Mouse (Mus musculus): ENCODE results near the gene Cryaa.

The Cryaa gene

DNA sequence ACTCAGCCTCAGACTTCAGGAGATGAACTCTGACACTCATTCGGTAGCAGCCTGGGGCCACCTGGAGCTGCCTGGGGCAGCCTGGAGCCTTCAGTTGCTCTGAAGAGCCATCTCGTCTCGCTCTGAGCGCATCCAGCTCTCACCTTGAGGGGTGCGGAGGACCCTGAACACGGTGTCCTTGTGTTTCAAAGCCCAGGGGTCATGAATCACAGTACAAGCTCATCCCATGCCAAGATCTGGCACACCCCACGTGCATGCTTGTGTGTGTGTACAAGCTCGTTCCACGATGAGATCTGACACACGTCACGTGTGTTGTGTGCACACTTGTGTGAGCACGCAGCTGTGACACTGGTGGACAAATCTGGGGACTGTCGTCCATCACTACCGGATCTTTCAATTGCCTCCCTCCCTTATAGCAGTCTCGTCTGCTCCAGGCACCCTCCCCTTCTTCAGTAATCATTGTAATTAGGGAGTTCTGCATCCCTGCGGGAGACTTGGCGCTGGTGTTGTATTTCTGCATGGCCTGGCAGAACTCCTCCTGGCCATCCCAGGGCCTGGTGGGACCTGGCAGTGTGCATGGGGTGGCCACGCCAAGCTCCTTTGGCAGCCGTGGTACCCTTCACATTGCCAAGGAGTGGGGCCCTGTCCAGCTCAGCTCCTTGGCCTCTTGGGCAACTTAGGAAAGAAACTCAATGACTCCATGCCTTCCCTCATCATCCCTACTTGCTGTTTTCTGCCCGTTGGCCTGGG, 27.8 kb downstream of the Cryaa start:
- no peak for DNase-seq (ENCODE audit: low read depth, low spot score)

GRCm38 (mm10) chr17:31709121-31709741, 31.6 kb downstream of the Cryaa start:
- DNase-seq (ENCODE audit: low read depth, low spot score): no peak

GRCm38 (mm10) chr17:31710455-31710854, 32.8 kb downstream of the Cryaa start:
- DNase-seq (ENCODE audit: low read depth, low spot score): no peak

DNA sequence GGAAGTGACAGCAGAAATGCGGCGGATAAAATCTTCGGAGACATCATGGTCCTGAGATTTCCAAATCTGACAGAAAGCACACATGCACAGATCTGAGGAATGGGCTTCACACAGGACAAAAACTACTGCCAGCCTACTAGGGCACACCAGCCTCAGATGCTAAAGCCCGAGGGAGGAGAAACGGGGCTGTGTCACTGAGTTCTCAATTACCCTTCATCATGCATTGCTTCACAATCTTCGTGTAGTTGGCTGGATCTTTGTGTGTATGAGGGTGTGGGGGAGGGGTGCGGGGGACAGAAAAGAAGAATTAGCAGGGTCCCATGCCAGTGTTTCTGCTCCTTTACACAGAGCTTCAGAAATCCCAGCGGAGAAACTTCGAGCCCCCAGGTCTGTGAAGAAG, 36.1 kb downstream of the Cryaa start:
- DNase-seq (ENCODE audit: low read depth, low spot score): no peak

DNA sequence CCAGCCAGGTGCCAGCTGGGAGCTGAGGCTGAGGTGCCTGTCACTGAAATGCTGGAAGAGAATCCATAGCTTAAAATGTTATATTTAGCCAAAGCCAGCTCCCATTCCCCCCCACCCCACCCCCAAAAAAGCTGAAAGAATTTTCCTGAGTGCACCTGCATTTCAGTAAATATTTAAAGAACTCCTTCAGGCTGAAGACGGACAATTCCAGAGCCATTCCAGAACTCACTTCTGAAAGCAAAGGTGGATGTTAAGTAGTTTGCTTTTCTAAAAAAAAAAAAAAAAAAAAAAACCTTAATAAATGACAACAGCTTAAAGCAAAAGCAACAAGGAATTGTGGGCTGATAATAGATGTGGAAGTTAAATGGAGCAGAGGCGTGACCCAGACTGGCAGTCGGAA, 36.5 kb downstream of the Cryaa start:
- no peak for DNase-seq (ENCODE audit: low read depth, low spot score)

DNA sequence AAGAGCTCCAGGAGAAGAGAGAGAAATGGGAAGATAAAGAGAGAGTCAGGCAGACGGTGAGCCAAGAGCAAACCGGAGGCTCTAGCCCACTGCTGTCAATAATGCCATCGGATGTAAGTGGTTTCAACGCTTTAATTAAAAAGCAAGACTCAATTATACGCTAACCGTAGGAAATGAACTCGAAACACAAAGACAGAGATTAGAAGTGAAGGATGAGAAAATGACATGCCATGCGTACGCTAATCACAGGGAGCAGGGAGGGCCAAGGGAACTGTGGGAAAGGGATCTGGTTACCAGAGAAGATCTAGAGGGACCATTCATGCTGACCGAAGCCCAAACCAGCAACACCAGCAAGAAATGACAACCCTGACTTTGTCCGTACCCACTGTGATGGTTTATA, 37.4 kb downstream of the Cryaa start:
- DNase-seq (ENCODE audit: low read depth, low spot score): no peak

GRCm38 (mm10) chr17:31721637-31722036, 44.0 kb downstream of the Cryaa start:
- no peak for DNase-seq (ENCODE audit: low read depth, low spot score)

DNA sequence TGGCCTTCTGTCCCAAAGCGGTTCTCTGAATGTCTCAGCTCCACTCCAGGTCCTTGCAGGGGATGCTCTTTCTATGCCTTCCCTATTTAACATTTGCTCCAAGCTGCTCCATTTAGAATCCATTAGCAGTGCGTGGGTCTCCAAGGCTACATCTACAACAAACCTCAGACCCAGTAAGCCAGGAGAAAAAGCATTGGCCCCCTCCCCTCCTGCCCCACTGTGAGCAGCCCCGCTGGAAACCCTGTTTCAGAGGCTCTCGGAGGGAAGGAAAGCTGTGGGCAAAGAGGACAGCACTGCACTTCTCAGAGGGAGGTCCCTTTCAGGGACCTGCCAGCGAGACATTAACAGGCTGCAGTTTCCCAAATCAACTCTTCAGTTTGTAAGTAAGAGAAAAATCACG, 47.8 kb downstream of the Cryaa start:
- no peak for DNase-seq (ENCODE audit: low read depth, low spot score)

DNA sequence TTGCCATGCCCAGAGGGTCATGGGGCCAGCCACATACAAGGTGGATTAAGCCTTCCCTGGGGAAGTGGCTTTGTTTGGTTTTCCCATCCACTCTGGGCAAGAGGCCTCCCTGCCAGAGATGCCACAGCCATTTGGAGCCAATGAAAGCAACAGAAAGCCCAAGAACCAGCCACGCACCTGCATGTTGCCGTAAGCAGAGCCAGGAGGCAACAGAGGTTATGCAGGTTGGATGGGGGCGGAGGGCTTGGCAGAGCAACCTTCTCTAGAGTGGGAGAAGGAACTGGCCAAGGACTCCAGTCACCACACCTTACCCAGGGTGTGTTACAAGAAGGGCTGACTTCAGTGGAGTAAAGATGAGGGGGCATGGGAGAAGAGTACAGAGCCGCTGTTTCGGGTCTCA, 48.6 kb downstream of the Cryaa start:
- DNase-seq (ENCODE audit: low read depth, low spot score): no peak

- no peak for DNase-seq (ENCODE audit: low read depth, low spot score)
Measured at GRCm38 (mm10) chr17:31727230-31727629, 49.6 kb downstream of the Cryaa start.

- DNase-seq (ENCODE audit: low read depth, low spot score): no peak
Measured at GRCm38 (mm10) chr17:31728043-31728442, 50.4 kb downstream of the Cryaa start.

DNA sequence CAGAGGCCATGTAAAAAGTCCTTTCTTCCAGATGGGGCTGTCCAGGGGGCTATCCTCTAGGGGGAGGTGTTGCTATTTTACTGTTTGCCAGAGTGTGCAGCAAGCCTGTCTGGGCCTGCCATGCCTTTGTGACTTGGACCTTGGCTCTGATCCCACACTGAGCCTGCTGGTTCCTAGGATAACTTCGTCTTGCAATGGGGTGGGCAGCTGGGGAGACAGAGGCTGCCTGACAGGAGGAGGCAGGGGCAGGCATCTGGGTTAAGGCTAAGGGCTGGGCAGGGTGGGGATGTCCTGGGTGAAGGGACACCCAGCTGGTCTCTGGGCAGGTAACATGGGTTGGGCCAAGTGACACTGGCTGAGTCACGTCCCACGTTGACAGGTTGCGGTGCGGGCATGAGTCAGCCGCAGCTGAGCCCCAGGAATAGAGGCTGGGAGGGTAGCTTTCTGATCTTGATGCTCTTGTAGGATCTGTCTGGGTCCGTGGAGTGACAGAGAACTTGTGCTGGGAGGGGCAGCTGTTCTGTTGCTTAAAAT, 51.4 kb downstream of the Cryaa start:
- no peak for DNase-seq (ENCODE audit: low read depth, low spot score)

GRCm38 (mm10) chr17:31731038-31731437, 53.4 kb downstream of the Cryaa start:
- DNase-seq (ENCODE audit: low read depth, low spot score): no peak
